Mouse (Mus musculus) testis, postnatal 10 days (tissue): ENCODE measurements around the gene Rtkn2.
"Not testable (repeated sequence)": the region's sequence is repeated elsewhere in the genome, so short reads cannot be mapped to it uniquely, and the experiment has no call there.

Source experiments
- DNase-seq: peaks from one replicate; pipeline ENCODE4 v3.0.0; 2021; ENCODE audit warnings: low spot score

The Rtkn2 gene

DNA sequence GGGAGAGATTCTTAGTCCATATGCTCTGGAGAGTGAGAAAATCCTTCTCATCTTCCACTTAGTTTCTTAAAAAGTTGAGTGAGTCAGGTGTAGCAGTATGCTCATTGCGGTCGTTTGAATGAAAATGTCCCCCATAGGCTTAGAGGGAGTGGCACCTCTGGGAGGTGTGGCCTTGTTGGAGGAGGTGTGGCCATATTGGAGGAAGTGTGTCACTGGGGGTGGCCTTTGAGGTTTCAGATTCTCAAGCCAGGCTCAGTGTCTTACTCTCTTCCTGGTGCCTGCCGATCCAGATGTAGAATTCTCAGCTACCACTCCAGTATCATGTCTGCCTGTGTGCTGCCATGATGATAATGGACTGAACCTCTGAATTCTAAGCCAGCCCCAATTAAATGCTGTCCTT lies 99.3 kb downstream of the Rtkn2 start:
- DNase-seq = no peak

DNA sequence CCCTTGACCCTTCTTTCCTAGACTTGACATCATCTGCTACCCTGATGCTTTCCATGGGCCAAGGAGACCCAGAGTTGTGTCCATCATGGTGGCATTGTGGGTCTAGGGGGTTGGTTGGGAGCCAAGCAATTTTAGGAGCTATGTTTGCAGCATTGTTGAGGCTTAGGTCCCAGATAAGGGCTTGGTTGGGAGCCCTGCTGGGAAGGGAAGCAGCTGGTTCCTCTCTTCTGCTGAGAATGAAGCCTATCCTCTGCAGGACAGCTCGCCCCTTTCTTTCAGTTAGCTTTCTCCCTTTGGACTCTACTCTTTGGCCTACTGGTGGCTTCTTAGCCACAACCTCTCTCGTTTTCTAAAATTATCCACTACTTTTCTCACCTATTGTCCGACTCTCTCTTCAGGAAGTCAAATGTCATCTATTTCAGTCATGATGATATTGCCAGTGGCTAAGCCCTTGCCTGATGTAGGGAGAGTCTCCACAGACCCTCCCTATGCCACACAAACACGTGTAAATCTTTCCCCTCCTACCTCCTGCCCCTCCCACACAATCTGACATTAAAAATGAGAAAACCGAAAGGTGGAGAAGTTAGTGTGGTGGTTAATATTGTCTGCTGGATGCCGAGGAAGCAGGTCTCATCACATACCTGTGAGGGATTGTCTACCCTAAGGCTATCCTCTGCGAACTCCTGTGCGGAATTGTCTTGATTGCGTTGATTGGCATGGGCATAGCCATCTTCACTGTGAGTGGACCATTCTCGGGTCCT lies 100.7 kb downstream of the Rtkn2 start:
- DNase-seq = no peak

DNA sequence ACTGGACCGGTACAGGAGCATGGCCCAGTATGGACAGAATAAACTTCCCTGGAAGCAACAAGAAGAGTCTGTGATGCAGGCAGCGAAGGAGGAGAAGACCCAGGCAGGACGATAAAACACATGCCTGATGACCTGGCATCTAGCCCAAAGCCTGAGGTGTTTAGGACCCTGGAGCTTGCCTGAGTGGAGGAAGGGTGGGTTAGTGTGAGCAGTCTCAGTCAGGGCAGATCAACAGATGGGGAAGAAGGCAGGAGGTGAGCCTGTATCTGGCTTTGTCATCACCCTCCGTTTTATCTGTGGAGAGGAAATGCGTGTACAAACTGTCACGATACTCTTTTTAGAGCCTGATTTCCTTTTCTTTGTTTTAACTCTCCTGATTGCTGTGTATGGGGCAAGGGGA lies 102.3 kb downstream of the Rtkn2 start:
- DNase-seq = no peak

DNA sequence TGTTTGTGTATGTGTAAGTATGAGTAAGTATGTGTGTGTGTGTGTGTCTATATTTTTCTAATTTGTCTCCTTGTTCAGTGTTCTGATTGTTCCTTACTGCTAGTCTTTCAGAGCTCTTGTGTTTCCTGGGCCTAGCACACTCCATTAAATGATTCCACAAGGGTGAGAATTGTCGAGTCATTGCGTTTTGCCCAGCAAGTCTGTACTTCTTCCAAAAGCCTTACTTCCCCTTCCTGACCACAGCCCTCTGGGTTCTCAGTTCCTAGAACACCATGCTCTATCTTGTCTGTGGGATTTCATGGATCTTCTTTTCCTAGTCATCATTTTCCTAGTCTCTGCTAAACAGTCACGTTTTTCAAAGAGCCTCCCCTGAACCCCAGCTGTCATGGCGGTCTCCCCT lies 106.2 kb downstream of the Rtkn2 start:
- DNase-seq = no peak

DNA sequence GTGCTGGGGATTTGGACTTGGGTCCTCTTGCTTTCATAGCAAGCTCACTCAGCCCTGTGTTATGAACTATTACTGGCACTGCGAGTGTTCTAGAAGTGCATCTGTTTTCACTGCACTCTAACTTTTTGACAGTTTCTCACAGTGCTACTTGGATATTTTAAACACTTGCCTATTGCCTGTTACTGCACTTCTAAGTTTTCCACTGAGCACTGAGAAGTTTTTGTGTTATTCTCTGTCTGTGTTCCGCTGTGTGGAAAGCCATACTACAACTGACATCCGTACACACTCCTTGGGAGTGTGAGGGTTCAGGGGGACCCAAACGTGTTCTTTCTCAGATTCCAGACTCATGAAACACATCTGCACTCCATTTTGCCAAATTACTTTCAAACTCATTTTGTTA lies 107.6 kb downstream of the Rtkn2 start:
- DNase-seq = no peak

DNA sequence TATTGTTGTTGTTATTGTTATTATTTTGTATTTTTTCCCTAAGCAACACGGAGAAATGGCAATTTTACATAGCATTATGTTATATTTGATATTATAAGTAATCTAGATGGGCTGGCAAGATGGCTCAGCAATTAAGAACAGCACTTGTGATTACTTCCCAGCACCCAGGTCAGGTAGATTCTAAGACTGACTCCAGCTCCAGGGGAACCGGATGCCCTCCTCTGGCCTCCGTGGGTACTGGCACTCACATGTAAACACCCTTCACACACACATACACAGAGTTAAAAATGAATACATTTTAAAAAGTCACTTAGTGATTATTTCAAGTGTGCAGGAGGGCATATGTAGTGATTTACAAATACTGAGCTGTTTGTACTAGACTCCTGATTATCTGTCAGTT lies 108.4 kb downstream of the Rtkn2 start:
- DNase-seq = no peak

DNA sequence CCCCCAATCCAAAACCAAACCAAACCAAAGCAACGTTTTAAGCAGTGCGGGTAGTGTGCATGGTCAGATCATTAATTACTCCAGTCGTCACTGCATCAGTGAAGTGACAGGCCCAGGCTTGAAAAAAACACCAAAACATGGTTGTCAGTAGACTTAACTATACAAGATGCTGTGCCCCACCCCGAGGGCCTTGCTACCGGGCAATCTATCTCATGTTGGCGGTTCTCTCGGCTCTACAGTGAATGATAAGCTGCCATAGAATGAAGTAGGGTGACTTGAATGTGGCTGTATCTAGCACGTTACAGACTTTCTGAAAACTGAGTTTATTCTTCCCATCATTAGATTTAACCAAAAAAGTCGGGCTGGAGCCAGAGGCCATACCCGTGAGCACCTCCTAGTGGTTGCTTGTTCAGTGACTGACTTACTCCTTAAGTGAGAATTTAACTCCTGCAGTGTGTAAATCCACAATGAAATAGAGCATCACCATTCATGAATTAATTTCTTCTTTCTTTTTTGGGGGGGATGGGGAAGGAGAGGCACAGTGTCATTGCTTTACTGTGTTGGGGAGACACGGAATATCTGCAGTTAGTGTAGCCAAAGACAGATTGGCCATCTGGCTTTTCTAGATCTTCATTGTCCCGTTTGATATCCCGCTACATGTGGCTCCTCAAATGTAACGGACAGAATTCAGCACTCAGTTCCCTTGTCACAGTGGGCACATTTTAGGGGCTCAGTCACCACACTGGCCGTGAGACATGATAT lies 110.2 kb downstream of the Rtkn2 start:
- DNase-seq = peak; percentile 73

DNA sequence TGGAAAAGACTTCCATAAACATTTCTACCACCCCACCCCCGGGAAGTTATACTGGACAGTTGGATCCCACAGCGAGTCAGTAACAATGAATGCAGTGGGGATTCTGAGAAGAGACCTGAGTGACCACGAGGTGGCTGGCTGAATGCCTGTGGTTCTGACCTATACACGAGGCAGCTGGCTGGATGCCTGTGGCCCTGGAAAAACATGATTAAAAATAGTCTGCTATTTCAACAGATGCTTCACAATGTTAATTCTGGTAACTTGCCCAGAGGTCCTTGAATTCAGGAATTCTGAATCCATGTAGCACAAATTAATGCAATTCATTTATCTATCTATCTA lies 110.8 kb downstream of the Rtkn2 start:
- DNase-seq = peak; percentile 87

DNA sequence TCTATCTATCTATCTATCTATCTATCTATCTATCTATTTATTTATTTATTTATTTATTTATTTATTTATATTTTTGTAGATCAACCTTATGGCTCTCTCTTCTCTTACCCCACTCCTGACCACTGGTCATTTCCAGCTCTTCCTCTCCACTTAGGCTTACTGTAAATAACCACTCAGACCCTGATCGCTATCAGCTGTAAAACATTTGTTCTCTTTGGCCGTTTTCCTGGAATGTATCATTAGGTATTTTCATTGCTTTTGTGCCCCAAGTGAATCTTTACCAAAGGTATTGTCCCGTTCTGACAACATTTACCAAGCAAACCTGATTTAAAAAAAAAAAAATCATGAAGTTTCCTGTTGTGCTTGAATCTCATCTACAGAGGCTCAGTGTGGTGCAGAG lies 111.2 kb downstream of the Rtkn2 start:
- DNase-seq = no peak

DNA sequence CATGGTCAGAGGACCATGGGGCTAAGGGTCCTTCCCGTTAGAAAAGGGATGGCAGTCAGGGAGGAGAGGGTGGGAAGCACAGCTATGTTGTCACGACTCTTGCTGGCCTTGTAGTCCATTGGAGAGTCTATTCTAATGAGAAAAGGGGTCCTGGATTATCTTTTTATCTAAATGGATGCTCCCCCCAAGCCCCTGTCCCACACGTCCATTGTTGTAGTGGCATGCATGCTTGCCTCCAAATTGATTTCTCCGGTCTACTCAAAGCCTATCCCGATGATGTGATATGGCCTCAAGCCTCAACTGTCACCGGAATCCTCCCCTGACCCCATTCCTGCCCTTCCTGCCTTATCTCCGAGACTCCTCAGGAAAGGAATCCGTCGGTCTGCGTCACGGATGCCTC lies 111.6 kb downstream of the Rtkn2 start:
- DNase-seq = no peak

DNA sequence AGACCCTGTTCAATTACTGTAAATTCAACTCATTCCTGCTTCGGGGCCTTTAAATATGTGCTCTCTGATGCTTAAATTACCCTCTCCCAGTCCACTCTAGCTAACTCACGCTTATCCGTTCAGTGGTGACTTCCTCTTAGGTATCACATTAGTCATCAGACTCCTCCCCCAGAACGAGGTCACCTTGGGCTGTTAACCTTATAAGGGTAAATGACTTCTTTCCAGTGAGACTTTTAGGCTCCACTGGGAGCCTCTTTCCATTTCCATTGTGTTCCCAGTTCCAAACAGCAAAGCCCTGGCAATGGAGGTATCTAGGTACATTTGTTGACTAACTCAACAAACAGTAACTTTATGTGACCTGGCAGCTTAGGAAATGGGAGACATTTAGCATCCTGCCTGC lies 112.5 kb downstream of the Rtkn2 start:
- DNase-seq = no peak

DNA sequence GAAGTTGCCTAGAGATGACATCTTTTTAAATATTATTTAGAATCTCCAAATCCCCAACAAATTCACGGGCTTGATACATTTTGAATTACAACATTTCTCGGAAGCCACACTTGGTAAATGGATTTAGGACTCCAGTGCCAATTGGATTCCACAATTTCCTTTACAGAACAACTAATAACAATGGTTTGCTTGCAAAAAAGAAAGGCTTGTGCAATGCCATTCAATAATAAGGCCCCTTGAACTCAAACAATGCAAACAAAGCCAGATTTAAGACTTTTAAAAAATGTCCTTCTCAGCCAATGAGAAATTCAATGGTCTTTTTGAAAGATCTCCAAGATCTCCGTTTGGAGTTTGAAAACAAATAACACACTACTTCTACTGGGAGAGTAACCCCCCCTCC lies 114.1 kb downstream of the Rtkn2 start:
- no peak for DNase-seq

DNA sequence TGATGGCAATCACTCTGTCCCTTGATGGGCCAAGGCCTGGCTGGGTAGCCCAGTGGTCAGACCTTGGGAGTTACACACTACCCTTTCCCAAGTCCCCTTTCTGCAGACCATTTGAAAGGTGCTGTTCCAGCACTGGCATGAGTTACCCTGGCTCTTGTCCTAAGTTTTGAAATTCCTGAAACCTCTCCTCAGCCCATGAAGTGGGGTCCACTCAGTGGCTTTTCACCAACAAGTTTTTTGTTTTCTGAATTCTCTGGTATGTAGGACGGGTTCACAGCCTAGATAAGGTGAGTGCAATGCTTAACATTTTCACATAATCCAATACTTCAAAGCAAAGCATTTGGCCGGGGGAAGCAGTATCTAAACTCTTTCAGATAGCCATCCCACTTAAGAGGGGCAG lies 115.8 kb downstream of the Rtkn2 start:
- no peak for DNase-seq

DNA sequence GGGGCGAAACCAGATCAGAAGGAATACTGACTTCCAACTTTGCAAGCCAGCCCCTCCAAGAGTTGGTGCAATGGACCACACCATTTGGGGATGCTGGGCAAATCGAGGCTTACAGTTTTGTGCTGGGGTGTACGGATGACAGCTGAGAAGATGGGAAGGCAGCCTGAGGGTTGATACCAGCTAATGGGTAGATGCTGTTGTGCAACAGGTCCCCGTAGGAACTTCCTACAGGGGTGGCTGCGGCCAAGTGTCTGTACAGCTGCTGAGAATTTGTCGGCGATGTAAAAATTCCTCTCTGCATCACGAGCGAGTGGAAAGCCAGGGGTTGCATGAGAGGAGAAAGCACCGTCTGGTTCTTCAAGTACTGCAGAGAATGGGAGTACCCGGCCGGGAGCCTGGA lies 117.0 kb downstream of the Rtkn2 start:
- DNase-seq = no peak

DNA sequence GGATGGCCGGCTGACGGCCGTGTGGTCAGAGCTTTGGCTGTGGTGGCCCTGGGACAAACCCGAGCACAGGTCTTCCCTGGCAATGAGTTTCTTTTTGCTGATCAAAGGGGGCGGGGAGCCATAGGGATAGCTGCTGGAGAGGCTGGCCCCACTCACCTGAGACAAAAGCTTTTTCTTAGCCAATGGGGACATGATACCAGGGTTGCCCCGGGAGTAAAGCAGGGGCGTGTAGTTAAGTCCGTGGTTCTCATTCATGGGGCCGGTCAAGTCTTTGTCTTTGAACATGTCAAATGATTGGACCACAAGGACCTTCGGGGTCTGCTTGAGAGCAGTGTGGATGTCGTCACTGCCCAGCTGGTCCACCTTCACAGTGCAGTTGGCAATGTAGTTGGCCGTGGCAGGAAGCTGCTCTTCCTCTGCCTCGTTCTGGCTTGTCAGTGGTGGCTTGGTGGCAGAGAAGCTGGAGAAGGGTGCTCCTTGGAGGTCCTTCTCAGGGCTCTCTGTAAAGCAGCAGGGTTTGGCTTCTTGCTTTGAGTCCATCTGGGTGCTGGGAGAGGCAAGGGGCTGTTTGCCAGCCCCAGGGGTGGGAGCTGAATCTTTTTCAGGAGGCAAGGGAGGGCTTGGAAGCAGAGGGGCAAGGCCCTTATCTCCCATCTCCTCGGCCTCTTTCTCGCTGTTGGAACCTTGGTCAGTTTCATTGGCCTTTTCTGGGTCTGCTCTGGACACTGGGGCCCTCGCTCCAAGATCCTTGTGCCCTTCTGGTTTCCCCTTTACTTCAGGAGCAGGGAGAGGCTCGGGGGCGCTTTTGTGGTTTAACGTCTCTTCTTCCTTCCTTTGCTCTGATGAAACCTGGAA lies 118.7 kb downstream of the Rtkn2 start:
- no peak for DNase-seq

DNA sequence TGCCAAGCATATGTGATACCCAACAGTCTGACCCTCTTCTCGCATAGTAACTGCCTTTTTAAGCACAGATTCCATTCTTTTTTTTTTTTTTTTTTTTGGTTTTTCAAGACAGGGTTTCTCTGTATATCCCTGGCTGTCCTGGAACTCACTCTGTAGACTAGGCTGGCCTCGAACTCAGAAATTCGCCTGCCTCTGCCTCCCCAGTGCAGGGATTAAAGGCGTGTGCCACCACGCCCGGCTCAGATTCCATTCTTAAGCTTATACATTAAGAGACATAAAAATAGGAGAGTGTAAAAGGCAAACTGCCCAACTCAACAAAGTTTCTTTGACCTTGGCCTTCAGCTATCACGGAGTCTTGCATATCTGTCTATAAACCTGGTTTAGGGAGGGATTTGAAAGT lies 120.4 kb downstream of the Rtkn2 start:
- DNase-seq = not testable (repeated sequence)

DNA sequence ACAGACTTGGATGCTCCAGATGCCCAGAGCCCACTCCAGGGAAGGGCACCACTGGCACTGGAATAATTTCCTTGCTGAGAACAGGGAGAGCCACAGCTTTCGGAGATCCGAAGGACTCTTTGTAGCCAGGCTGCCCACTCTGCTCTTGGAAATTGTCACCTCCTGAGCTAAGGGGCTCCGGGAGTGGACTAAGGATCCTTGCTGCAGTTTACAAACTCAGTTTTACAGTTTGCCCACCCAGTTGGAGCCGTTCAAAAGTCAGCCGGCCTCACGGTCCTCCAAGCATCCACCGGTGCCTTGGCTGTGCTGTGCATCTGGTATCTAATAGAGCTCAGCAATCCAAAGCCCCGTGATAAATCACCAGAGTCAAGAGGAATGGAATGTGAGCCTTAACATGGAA lies 121.1 kb downstream of the Rtkn2 start:
- no peak for DNase-seq

DNA sequence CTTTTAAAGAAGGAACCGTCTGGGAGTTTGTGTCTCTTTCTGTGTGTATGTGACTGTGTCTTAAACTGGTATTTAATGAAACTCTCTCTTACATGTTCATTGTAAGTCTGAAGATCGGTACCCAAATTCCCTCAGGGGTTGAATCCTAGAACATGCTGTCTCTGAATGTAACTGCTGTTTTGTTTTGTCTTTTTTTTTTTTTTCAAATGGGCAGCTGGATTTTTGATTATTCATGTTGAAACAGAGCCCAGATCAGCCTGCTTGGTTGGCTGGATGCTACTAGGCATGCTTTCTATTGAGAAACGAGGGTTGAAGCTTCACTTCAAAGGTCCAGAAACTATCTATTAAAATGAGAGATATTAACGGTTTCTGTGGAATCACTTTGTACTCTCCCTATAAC lies 121.9 kb downstream of the Rtkn2 start:
- DNase-seq = no peak

DNA sequence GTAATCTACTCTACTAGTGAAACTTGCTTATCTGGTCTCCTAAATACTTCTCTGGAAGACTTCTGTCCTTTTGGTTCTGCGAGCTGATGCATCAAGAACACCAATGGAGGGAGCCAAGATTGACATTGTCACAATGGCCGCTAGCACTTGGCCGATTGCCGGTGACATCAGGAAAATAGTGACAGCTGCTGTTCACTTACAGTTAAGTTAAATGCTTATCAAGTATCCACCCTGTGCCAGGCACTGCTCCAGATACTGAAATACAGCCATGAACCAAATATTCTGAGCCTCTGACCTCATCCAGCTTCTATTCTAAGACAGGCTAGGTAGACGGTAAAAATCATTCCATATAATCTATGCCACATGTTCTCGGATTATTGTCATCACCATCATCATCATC lies 123.2 kb downstream of the Rtkn2 start:
- no peak for DNase-seq

DNA sequence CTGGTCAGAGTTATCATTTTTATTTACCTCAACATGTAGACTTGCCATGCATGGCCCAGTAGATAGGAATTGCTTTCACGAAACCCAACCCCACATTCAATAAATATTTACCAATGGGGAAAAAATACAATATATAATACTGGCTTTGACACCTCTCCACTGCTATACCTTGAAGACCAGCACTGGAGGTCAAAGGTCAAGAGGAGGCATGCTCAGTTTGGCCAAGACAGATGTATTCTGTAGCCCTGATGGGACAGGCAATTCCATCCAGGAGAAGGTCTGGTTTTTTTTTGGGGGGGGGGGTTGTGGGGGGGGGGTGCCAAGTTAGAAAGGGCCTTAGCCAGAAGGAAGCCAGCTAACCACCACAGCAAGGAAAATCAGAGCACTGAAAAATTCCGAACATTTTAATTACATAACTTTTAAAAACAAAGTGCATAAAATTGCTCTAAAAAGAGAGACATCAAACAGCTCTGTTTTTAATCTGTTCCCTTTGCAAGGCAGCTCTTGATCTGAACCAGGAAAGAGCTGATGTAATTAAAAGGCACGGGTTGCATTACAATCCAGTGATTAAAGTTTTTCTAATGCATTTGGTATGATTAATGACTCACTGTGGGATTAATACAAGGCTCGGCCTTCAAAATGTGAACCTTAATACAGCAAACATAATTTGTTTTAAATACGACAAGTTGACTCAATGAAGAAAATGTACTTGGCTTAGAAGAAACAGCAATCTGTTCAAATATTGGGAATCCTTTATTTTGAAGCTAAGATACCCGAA lies 123.9 kb downstream of the Rtkn2 start:
- no peak for DNase-seq

DNA sequence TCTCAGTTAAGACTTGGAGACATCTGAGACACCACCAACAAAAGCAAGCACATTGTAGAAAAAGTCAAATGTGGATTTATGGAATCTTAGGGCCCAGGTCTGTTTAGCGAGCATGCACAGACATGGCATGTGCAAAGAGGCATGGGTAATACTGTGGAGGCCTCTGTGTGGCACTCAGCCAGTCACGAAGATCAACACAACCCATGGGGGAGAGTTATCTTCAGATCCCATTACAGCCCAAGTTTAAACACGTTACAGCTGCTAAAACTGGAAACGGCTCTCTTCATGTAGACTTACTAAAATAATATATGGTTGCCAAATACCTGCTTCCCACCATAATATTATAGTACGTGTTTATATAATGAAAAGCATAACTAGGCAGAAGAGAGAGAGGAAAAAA lies 124.6 kb downstream of the Rtkn2 start:
- no peak for DNase-seq

DNA sequence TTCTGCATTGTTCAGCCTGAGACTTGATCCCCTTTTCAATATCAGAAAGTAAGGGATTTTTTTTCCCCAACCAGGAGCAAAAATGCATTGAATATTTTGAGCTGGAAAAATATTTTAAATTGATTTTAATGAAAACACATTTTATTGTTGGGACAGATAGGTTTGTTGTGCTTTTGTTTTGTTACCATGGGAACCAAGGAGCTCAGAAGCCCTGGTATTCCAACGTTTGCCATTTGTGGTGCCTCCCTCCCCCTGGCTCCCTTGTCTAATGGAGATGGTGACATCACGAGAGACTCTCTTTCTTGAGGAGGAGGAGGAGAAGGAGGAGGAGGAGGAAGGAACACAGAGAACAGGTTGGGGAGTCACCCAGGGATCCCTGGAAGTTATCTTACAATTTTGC lies 125.1 kb downstream of the Rtkn2 start:
- DNase-seq = no peak
